Mouse (Mus musculus) heart, embryonic 12.5 days (tissue): ENCODE measurements around the gene Gm11639. TPM values are rescaled to one million over a fixed set of nuclear protein-coding genes. Genes with fewer than 3 reads are reported as not detected.
A peak's percentile ranks its signal among the peaks of the same experiment; 100 is the strongest.
"Not testable (repeated sequence)": the region's sequence is repeated elsewhere in the genome, so short reads cannot be mapped to it uniquely, and the experiment has no call there.

Experiments
- ATAC-seq: fragments of 200-750 bp; cut with Nextera tagmentation; 2 replicates; pipeline ENCODE4 v1.8.0; 2017; ENCODE audit warnings: moderate TSS enrichment, moderate library complexity; ENCODE audit not compliant: insufficient number of reproducible peaks, low FRiP score
- H3K27ac ChIP-seq: fragments of 300-500 bp; sonication (generic); 2 replicates; pipeline ENCODE4 v1.5.1; 2016; ENCODE audit warnings: mild to moderate bottlenecking, moderate library complexity; ENCODE audit not compliant: poor library complexity, severe bottlenecking
- H3K27me3 ChIP-seq: fragments of 300-500 bp; sonication (generic); replicated peaks from 2 replicates; pipeline ENCODE4 v1.6.1; 2016; ENCODE audit warnings: mild to moderate bottlenecking, moderate library complexity
- H3K36me3 ChIP-seq: fragments of 300-500 bp; sonication (generic); 2 replicates; pipeline ENCODE4 v1.6.1; 2016; ENCODE audit warnings: mild to moderate bottlenecking, moderate library complexity
- H3K4me1 ChIP-seq: fragments of 300-500 bp; sonication (generic); replicated peaks from 2 replicates; pipeline ENCODE4 v1.6.1; 2016; ENCODE audit warnings: mild to moderate bottlenecking
- H3K4me2 ChIP-seq: fragments of 300-500 bp; sonication (generic); 2 replicates; pipeline ENCODE4 v1.6.1; 2016; ENCODE audit warnings: mild to moderate bottlenecking, moderate library complexity
- H3K4me3 ChIP-seq: fragments of 300-500 bp; sonication (generic); 2 replicates; pipeline ENCODE4 v1.5.1; 2016; ENCODE audit warnings: mild to moderate bottlenecking
- H3K9ac ChIP-seq: fragments of 300-500 bp; sonication (generic); 2 replicates; pipeline ENCODE4 v1.6.1; 2016; ENCODE audit warnings: mild to moderate bottlenecking, moderate library complexity
- H3K9me3 ChIP-seq: fragments of 300-500 bp; sonication (generic); replicated peaks from 2 replicates; pipeline ENCODE4 v1.6.1; 2016; ENCODE audit warnings: mild to moderate bottlenecking, moderate library complexity
- WGBS: fragments of 180-500 bp; shearing (Covaris S2); methylation state at CpG from one replicate; pipeline ENCODE4 v1.1.7; 2016; 5-methylcytosine and 5-hydroxymethylcytosine counted together
- polyA plus RNA-seq: library from polyadenylated mRNA; unstranded; fragments of >200 nt; fragmentation: Nextera tagmentation; extraction: Ambion mirVana; gene quantifications from 2 replicates; pipeline ENCODE4 v1.2.1, GENCODE M21; 2016

Gene Gm11639
- polyA plus RNA-seq, 1 experiment from 2014 or later = 0.01 TPM

GRCm38 (mm10) chr11:105063292-105063691 lies 377.8 kb downstream of the Gm11639 start, which contains the start of gene Efcab3:
Gene Efcab3 (plus strand): TSS chr11:105063592.
- Histone ChIP-seq H3K9me3 (peaks cover 3% of the 10 kb centered on the region; the same call in 1 of the 2 replicates), H3K27me3 (no peaks in the 10 kb centered on the region), H3K4me3 (no peak within 1 kb of the TSS), H3K4me2 (no peak within 1 kb of the TSS), H3K9ac (no peak within 1 kb of the TSS), H3K27ac (no peak within 1 kb of the TSS), H3K4me1 (no peaks in the 10 kb centered on the region), H3K36me3 (no peaks in the 10 kb centered on the region)
- WGBS = 84% methylated on average over 5 of the region's 5 CpGs
- no peak for ATAC-seq

- H3K9ac ChIP-seq, H3K27ac ChIP-seq, H3K4me3 ChIP-seq, H3K9me3 ChIP-seq, H3K27me3 ChIP-seq, H3K4me2 ChIP-seq, ATAC-seq, H3K36me3 ChIP-seq, H3K4me1 ChIP-seq: not testable (repeated sequence)
- WGBS = 72% methylated on average over 22 of the region's 22 CpGs
These were observed 426.9 kb downstream of the Gm11639 start for GRCm38 (mm10) chr11:105112448-105112847.

GRCm38 (mm10) chr11:105117814-105118213 lies 432.3 kb downstream of the Gm11639 start:
- H3K4me1 ChIP-seq = no peaks in the 10 kb centered on the region
- 0 out of 2 replicates have a peak, but pooled peaks cover 3% of the 10 kb centered on the region for H3K27me3 ChIP-seq
- H3K9me3 ChIP-seq = no peaks in the 10 kb centered on the region
- ATAC-seq = no peak
- WGBS = 82% methylated on average over 7 of the region's 7 CpGs
- no peak overlapping the region for H3K27ac ChIP-seq
- H3K4me2 ChIP-seq = no peak overlapping the region
- H3K4me3 ChIP-seq = no peak overlapping the region
- no peaks in the 10 kb centered on the region for H3K36me3 ChIP-seq
- no peak overlapping the region for H3K9ac ChIP-seq

- ATAC-seq = no peak
- no peak overlapping the region for H3K9ac ChIP-seq
- H3K27me3 ChIP-seq = 0 out of 2 replicates have a peak, but pooled peaks cover 3% of the 10 kb centered on the region
- no peak overlapping the region for H3K27ac ChIP-seq
- 18% methylated on average over 4 of the region's 4 CpGs for WGBS
- no peaks in the 10 kb centered on the region for H3K36me3 ChIP-seq
- no peak overlapping the region for H3K4me2 ChIP-seq
- H3K4me1 ChIP-seq = no peaks in the 10 kb centered on the region
- H3K4me3 ChIP-seq = no peak overlapping the region
- H3K9me3 ChIP-seq = no peaks in the 10 kb centered on the region
These were observed 435.1 kb downstream of the Gm11639 start for GRCm38 (mm10) chr11:105120551-105121061.

GRCm38 (mm10) chr11:105121792-105122191 lies 436.3 kb downstream of the Gm11639 start:
- not testable (repeated sequence) for H3K27me3 ChIP-seq, H3K27ac ChIP-seq, H3K36me3 ChIP-seq, H3K4me2 ChIP-seq, H3K4me1 ChIP-seq, H3K4me3 ChIP-seq, H3K9me3 ChIP-seq, ATAC-seq, H3K9ac ChIP-seq
- WGBS = 81% methylated on average over 5 of the region's 5 CpGs

GRCm38 (mm10) chr11:105123986-105124385 lies 438.5 kb downstream of the Gm11639 start:
- no peak for ATAC-seq
- WGBS = 11% methylated on average over 9 of the region's 9 CpGs
- Histone ChIP-seq H3K36me3 (no peaks in the 10 kb centered on the region), H3K4me2 (no peak overlapping the region), H3K4me3 (no peak overlapping the region), H3K4me1 (peaks cover 10% of the 10 kb centered on the region), H3K9ac (no peak overlapping the region), H3K27me3 (0 out of 2 replicates have a peak, but pooled peaks cover 3% of the 10 kb centered on the region), H3K27ac (no peak overlapping the region), H3K9me3 (no peaks in the 10 kb centered on the region)

- Histone ChIP-seq H3K4me3 (peak within 1 kb of the TSS; percentile 80), H3K27ac (peak within 1 kb of the TSS; percentile 45; the same call in 1 of the 2 replicates), H3K9me3 (no peaks in the 10 kb centered on the region), H3K9ac (peak within 1 kb of the TSS; percentile 78), H3K36me3 (peaks cover 15% of the 10 kb centered on the region), H3K27me3 (0 out of 2 replicates have a peak, but pooled peaks cover 3% of the 10 kb centered on the region), H3K4me1 (peaks cover 10% of the 10 kb centered on the region), H3K4me2 (peak within 1 kb of the TSS; percentile 91)
- WGBS = 1% methylated on average over 31 of the region's 38 CpGs
- peak; percentile 92 for ATAC-seq
These were observed 440.4 kb downstream of the Gm11639 start, which contains the start of gene Mettl2 for GRCm38 (mm10) chr11:105125735-105126519. Gene Mettl2 (plus strand): TSS chr11:105126425.

- Histone ChIP-seq H3K4me2 (peak overlapping the region; percentile 91), H3K4me3 (peak overlapping the region; percentile 80), H3K27me3 (0 out of 2 replicates have a peak, but pooled peaks cover 3% of the 10 kb centered on the region), H3K36me3 (peaks cover 19% of the 10 kb centered on the region), H3K4me1 (peaks cover 10% of the 10 kb centered on the region), H3K27ac (no peak overlapping the region), H3K9me3 (no peaks in the 10 kb centered on the region), H3K9ac (peak overlapping the region; percentile 78)
- WGBS = under 1% methylated on average over 49 of the region's 49 CpGs
- ATAC-seq = 0 out of 2 replicates have a peak, but pooled peaks have one; percentile 10
These were observed 441.1 kb downstream of the Gm11639 start for GRCm38 (mm10) chr11:105126520-105127029.

- no peak overlapping the region for H3K9ac ChIP-seq
- no peaks in the 10 kb centered on the region for H3K4me1 ChIP-seq
- WGBS = 88% methylated on average over 7 of the region's 7 CpGs
- ATAC-seq = no peak
- H3K9me3 ChIP-seq = no peaks in the 10 kb centered on the region
- H3K4me3 ChIP-seq = no peak overlapping the region
- peaks cover 94% of the 10 kb centered on the region for H3K36me3 ChIP-seq
- no peak overlapping the region for H3K4me2 ChIP-seq
- H3K27ac ChIP-seq = no peak overlapping the region
- H3K27me3 ChIP-seq = no peaks in the 10 kb centered on the region
These were observed 450.2 kb downstream of the Gm11639 start for GRCm38 (mm10) chr11:105135692-105136091.

- not testable (repeated sequence) for ATAC-seq, H3K27me3 ChIP-seq
- 91% methylated on average over 2 of the region's 2 CpGs for WGBS
These were observed 451.7 kb downstream of the Gm11639 start for GRCm38 (mm10) chr11:105137255-105137654.

GRCm38 (mm10) chr11:105140512-105140911 lies 455.0 kb downstream of the Gm11639 start:
- H3K27ac ChIP-seq, H3K4me3 ChIP-seq, H3K4me1 ChIP-seq, H3K9me3 ChIP-seq, H3K27me3 ChIP-seq, ATAC-seq, H3K9ac ChIP-seq, H3K4me2 ChIP-seq: not testable (repeated sequence)
- H3K36me3 ChIP-seq = peaks cover 56% of the 10 kb centered on the region
- WGBS = 88% methylated on average over 8 of the region's 8 CpGs

More at GRCm38 (mm10) chr11:105137255-105137654, 451.7 kb downstream of the Gm11639 start:
- not testable (repeated sequence) for H3K4me2 ChIP-seq, H3K27ac ChIP-seq, H3K9me3 ChIP-seq, H3K9ac ChIP-seq, H3K4me1 ChIP-seq, H3K4me3 ChIP-seq
- H3K36me3 ChIP-seq = peaks cover 88% of the 10 kb centered on the region
